Mouse (Mus musculus): ENCODE data around the gene Bmpr1a. TPM values are rescaled to one million over a fixed set of nuclear protein-coding genes. Genes with fewer than 3 reads are reported as not detected.

Gene Bmpr1a
- total RNA-seq (2023): 1 to 10 TPM in 1 of 2 experiments, under 1 TPM in 1; 0.84 to 1.2 TPM

DNA sequence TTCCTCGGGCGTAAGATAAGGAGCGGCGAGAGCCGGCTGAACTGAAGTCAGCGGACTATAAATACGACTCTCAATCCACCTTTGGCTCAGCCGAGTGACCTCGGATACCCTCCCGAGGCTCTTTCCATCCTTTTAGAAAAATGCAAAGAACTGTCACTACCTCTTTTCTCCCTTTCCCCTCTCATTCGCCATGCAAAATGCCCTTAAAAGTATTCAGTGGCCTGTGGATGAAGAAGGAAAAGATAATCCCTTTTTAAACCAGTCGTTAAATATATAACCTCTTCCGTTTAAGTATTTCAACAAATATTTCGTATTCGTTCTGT, at the start of gene Bmpr1a:
Gene Bmpr1a (minus strand): TSS at position 17 of the 323 bp plus-strand sequence.

DNA sequence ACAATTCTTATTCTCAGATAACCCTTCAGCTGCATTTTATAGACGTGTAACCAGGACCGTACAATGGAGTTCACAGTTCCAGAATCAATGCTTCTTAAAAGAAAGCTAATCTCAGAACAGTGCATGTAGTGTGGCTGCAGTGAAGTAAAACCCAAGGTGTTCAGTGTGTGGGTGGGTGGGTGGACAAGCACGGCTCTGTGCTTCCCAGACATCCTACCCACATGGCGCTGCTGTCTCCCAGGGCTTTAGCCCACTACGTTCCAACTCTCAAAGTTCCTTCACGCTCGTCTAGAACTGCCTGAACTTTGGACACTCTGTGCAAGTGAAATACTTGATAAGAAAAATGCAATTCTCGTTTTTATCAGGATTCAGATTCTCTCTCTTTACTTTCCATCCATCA, 19.6 kb upstream of the Bmpr1a start, which contains the start of gene 9230112D13Rik:
Gene 9230112D13Rik (minus strand): TSS at position 101 of the 400 bp plus-strand sequence.

DNA sequence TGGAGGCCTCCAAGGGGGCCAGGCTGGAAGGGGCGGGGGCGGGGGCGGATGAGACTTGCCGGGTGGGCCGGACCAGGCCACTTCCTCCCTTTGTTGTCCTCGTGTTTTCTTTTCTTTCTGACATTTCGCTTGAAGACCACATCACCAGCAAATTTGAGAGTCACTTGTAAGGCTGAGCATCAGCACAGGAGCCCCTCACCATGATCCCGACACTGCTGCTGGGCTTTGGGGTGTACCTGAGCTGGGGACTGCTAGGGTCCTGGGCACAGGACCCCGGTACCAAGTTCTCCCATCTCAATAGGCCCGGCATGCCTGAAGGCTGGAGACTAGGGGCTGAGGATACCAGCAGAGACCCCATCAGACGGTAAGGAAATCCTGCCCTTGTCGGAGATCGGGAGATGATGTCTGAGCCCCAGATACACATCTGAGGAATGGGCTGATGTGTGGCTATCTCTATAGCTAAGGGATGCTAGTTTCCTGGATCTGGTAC, 127.7 kb downstream of the Bmpr1a start, which contains the start of gene Mmrn2:
Gene Mmrn2 (plus strand): TSS at position 51 of the 490 bp plus-strand sequence.

GRCm38 (mm10) chr14:34374577-34374976, 128.6 kb downstream of the Bmpr1a start, which contains the start of gene Sncg:
TSS of gene Sncg (minus strand) at chr14:34374789.

Other genes with a start within 250 kb of the Bmpr1a start
- 10 to 100 TPM; 21.0 to 25.4 TPM for gene Shld2, start 192.8 kb downstream of the Bmpr1a start, total RNA-seq (2023)
- 100 to 1,000 TPM; 450 to 465 TPM for gene Glud1, start 192.6 kb downstream of the Bmpr1a start, total RNA-seq (2023)
- gene Fam25c, start 147.9 kb downstream of the Bmpr1a start, total RNA-seq (2023): not detected
- gene Sncg, start 128.6 kb downstream of the Bmpr1a start, total RNA-seq (2023): not detected
- gene Mmrn2, start 127.9 kb downstream of the Bmpr1a start, total RNA-seq (2023): not detected
- not detected for gene 9230112D13Rik, start 19.5 kb upstream of the Bmpr1a start, total RNA-seq (2023)
- not detected for gene Ldb3, start 85.3 kb upstream of the Bmpr1a start, total RNA-seq (2023)
- not detected for gene Opn4, start 96.8 kb upstream of the Bmpr1a start, total RNA-seq (2023)
- gene Wapl, start 170.6 kb upstream of the Bmpr1a start, total RNA-seq (2023): 10 to 100 TPM; 67.4 to 72.5 TPM